Mouse (Mus musculus) activated CD4-positive, CD25-positive, alpha-beta regulatory T cell, adult 9 weeks (primary cell): ENCODE data around the gene Pdk3. TPM values are rescaled to one million over a fixed set of nuclear protein-coding genes. Genes with fewer than 3 reads are reported as not detected.

Experiments
- polyA plus RNA-seq: library from polyadenylated mRNA; unstranded; fragments of 100-300 nt; shearing (Covaris generic); gene quantifications from one replicate; pipeline ENCODE4 v1.2.1, GENCODE M21; 2017

Gene Pdk3
- polyA plus RNA-seq: 29.9 TPM

GRCm38 (mm10) chrX:93831561-93832336, at the start of gene Pdk3:
Gene Pdk3, minus strand, starts transcription at chrX:93832201.

Other genes with a start within 250 kb of the Pdk3 start
- gene Pola1, start 200.0 kb downstream of the Pdk3 start, polyA plus RNA-seq: 14.0 TPM
- gene Pcyt1b, start 177.3 kb downstream of the Pdk3 start, polyA plus RNA-seq: 4.2 TPM
- gene AU015836, start 136.5 kb upstream of the Pdk3 start, polyA plus RNA-seq: not detected